Mouse (Mus musculus): ENCODE data around the gene Nbas.

The Nbas gene

GRCm38 (mm10) chr12:13532731-13533365 lies 263.9 kb downstream of the Nbas start:
- DNase-seq (ENCODE audit: inconsistent ontology term), result no peak

- no peak for DNase-seq (ENCODE audit: inconsistent ontology term)
These were observed 270.2 kb downstream of the Nbas start for GRCm38 (mm10) chr12:13539171-13539570.

GRCm38 (mm10) chr12:13543806-13544205 lies 274.9 kb downstream of the Nbas start:
- no peak for DNase-seq (ENCODE audit: inconsistent ontology term)

GRCm38 (mm10) chr12:13563646-13564289 lies 294.8 kb downstream of the Nbas start:
- no peak for DNase-seq (ENCODE audit: inconsistent ontology term)

- DNase-seq (ENCODE audit: inconsistent ontology term), result no peak
These were observed 295.4 kb downstream of the Nbas start for GRCm38 (mm10) chr12:13564330-13564729.

GRCm38 (mm10) chr12:13566421-13566820 lies 297.5 kb downstream of the Nbas start:
- DNase-seq (ENCODE audit: inconsistent ontology term), result no peak

GRCm38 (mm10) chr12:13575158-13575557 lies 306.2 kb downstream of the Nbas start:
- DNase-seq (ENCODE audit: inconsistent ontology term), result no peak

GRCm38 (mm10) chr12:13575605-13576600 lies 307.0 kb downstream of the Nbas start:
- DNase-seq (ENCODE audit: inconsistent ontology term), result peak; percentile 56

- no peak for DNase-seq (ENCODE audit: inconsistent ontology term)
These were observed 307.8 kb downstream of the Nbas start for GRCm38 (mm10) chr12:13576761-13577160.

GRCm38 (mm10) chr12:13580796-13581195 lies 311.9 kb downstream of the Nbas start:
- DNase-seq (ENCODE audit: inconsistent ontology term), result no peak

GRCm38 (mm10) chr12:13583386-13583785 lies 314.5 kb downstream of the Nbas start:
- no peak for DNase-seq (ENCODE audit: inconsistent ontology term)

- DNase-seq (ENCODE audit: inconsistent ontology term), result no peak
These were observed 316.7 kb downstream of the Nbas start for GRCm38 (mm10) chr12:13585527-13586156.

- no peak for DNase-seq (ENCODE audit: inconsistent ontology term)
These were observed 318.7 kb downstream of the Nbas start for GRCm38 (mm10) chr12:13587675-13588074.

GRCm38 (mm10) chr12:13589021-13589420 lies 320.1 kb downstream of the Nbas start:
- no peak for DNase-seq (ENCODE audit: inconsistent ontology term)

- no peak for DNase-seq (ENCODE audit: inconsistent ontology term)
These were observed 326.0 kb downstream of the Nbas start for GRCm38 (mm10) chr12:13594746-13595469.

GRCm38 (mm10) chr12:13597026-13597425 lies 328.1 kb downstream of the Nbas start:
- DNase-seq (ENCODE audit: inconsistent ontology term), result no peak

- no peak for DNase-seq (ENCODE audit: inconsistent ontology term)
These were observed 329.6 kb downstream of the Nbas start for GRCm38 (mm10) chr12:13598545-13598944.

- peak; percentile 37 for DNase-seq (ENCODE audit: inconsistent ontology term)
These were observed 333.5 kb downstream of the Nbas start for GRCm38 (mm10) chr12:13602414-13602813.

GRCm38 (mm10) chr12:13607021-13607420 lies 338.1 kb downstream of the Nbas start:
- no peak for DNase-seq (ENCODE audit: inconsistent ontology term)

GRCm38 (mm10) chr12:13609027-13609426 lies 340.1 kb downstream of the Nbas start:
- no peak for DNase-seq (ENCODE audit: inconsistent ontology term)

- peak; percentile 67 for DNase-seq (ENCODE audit: inconsistent ontology term)
These were observed 344.1 kb downstream of the Nbas start for GRCm38 (mm10) chr12:13613041-13613440.
